Mouse (Mus musculus) Patski (cell line): ENCODE data around the gene Tspan8. TPM values are rescaled to one million over a fixed set of nuclear protein-coding genes. Genes with fewer than 3 reads are reported as not detected.

Experiments
- ATAC-seq: fragments of 100-300 bp; one replicate; pipeline ENCODE4 v1.8.0; 2021
- CTCF ChIA-PET: fragments of 350-600 bp; sonication (Branson Sonifier 250); formaldehyde crosslinking; loops from one replicate; lab custom pipeline; 2022; ENCODE audit warnings: inconsistent platforms; lab: Charles Lee
- POLR2A ChIA-PET: fragments of 350-600 bp; sonication (Branson Sonifier 250); formaldehyde crosslinking; loops from one replicate; lab custom pipeline; 2022; ENCODE audit warnings: antibody characterized with exemption, inconsistent platforms; lab: Charles Lee
- DNase-seq: peaks from one replicate; pipeline ENCODE4 v3.0.0-alpha.2; 2011; ENCODE audit warnings: low read depth, low spot score
- H3K27me3 ChIP-seq: fragments of 371-371 bp; one replicate; pipeline ENCODE4 v1.5.1; 2021
- CTCF ChIP-seq: fragments of 100-300 bp; IDR thresholded peaks from one replicate; pipeline ENCODE4 v1.5.1; 2021
- in situ Hi-C: fragments of 300-500 bp; cut with MboI; formaldehyde crosslinking; loops from 3 replicates; pipeline ENCODE4 v1.11.1; 2018; ENCODE audit warnings: low pct_unique_long_range_greater_than_20kb, mixed read lengths
- polyA plus RNA-seq: library from polyadenylated mRNA; unstranded; gene quantifications from one replicate; pipeline ENCODE4 v1.2.3, GENCODE M21; 2021

The Tspan8 gene
- polyA plus RNA-seq, 1 experiment from 2014 or later = 0.67 TPM

DNA sequence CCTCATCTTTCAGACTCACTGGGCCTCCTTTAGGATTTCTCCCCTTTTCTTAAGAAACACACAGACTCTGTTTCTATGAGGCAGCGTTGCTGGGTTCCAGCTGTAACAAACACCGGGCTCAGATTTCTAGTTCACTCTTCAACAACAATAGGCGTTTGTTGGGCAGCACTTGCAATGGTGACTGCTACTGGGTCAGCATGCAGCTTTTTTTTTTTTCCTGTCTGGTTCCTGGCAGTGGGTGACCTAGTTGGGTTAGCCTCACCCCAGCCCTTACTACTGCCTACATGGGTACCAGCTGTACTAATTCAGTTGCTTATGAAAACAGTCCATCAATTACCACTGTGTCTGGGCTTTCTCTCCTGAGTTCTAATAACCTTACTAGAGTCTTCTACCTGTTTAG, 14.1 kb downstream of the Tspan8 start:
- in situ Hi-C loops = no loop called here
- POLR2A ChIA-PET = interaction anchor here (0.6 kb wide), 1 partner anchor 69 kb away, joined by 3 read pairs; no protein-coding TSS in a partner anchor

DNA sequence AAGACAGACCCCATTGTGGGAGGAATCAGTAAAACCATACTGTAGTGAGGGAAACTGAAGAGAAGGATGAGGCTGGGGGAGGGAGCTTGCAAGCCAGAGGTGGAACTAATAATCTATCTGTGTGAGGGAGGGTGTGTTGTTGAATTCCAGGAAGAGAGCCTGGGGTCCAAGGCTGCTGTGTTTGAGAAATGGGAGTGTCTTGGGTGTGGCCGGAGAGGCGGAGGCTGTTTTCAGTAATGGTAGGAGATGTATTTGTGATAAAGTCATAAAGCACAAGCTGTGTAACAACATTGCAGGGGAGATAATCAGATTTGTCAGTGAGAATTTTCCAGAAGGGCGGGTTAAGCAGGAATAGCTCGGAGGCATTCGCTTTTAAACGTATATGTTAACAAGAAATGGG, 17.4 kb downstream of the Tspan8 start:
- POLR2A ChIA-PET = no interaction called here

More for the DNA sequence above, 14.1 kb downstream of the Tspan8 start:
- CTCF ChIA-PET = no interaction called here
- ATAC-seq (no peak), DNase-seq (no peak)
- no peaks in the 10 kb centered on the region for H3K27me3 ChIP-seq
- TF ChIP-seq CTCF = no peak

DNA sequence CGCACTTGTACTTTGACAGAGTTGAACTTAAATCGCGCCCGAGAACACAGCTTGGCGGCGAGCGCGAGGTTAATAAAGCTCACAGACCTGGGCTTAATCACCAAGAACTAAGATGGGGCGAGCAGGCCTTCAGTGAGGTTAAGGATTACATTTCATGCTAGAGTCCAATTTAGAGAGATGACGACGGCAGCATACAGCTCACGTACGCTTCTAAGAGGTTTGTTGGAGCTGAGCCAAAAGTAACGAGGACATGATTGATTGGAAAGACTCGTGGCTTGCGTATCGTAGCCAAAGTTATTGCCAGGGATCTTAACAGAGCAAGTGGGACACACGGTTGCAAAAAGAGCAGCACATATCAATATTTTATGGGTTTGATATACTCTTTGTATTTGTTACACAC, 30.3 kb downstream of the Tspan8 start:
- ChIA-PET CTCF (no interaction called here), POLR2A (no interaction called here)
- DNase-seq (no peak), ATAC-seq (no peak)
- no peak for TF ChIP-seq CTCF
- H3K27me3 ChIP-seq = no peaks in the 10 kb centered on the region
- in situ Hi-C loops = no loop called here

More for the DNA sequence above, 17.4 kb downstream of the Tspan8 start:
- ATAC-seq (no peak), DNase-seq (no peak)
- no peaks in the 10 kb centered on the region for H3K27me3 ChIP-seq
- in situ Hi-C loops = no loop called here
- CTCF ChIA-PET = interaction anchor here (1.7 kb wide), 1 partner anchor 8 kb away, joined by 3 read pairs; no protein-coding TSS in a partner anchor
- no peak for TF ChIP-seq CTCF

DNA sequence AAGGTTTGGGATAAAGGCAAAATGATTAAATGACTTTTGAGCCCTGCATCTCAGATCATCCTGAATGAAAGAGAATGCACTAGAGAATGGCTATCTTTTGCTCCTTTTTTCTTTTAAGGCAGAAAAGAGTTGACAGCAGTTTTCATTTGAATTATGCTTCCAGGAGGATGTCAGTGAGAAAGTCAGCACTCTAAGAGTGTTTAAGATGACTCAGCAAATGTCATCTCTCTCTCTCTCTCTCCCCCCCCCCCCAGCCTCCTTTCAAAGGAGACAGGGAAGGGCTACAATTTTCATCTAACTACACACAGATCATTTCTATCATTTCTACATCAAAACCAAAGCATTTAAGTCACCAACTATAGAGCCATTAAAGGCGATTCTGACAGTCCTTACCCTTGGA, 31.9 kb downstream of the Tspan8 start:
- no peak for TF ChIP-seq CTCF
- POLR2A ChIA-PET = no interaction called here
- ATAC-seq (no peak), DNase-seq (no peak)
- in situ Hi-C loops = no loop called here
- no peaks in the 10 kb centered on the region for H3K27me3 ChIP-seq
- CTCF ChIA-PET = no interaction called here

DNA sequence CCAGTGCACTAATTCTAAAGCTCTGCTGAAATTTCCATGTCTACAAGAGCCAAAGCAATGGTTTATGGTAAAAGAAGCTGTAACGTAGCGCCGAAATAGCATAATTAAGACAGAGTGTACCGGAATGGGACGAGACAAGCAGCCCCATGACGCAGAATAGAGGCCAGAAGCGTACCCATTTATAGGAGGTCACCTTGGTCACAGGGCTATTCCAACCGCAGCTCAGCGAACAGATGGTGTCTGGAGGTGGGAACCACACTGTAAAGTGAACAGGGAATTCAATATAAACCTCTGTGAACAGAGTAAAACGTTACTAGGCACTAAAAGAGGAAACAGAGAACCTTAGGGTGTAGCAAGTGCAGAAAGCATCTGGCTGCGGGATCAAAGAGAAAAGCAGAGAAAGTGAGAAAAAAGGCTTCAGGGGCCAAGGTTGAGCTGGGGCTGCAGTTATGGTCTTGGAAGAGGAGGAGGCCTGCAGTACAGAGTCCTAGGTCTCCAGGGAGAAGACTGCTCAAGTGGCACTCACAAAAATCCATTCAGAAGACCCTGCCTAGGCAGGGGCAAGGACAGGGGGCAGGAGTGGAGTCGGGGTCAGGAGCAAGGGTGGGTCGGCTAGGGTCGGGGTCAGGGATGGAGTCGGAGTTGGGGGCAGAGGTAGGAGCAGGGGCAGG, 43.7 kb downstream of the Tspan8 start:
- ATAC-seq (no peak), DNase-seq (no peak)
- ChIA-PET POLR2A (no interaction called here), CTCF (no interaction called here)
- no peak for TF ChIP-seq CTCF
- in situ Hi-C loops = no loop called here
- H3K27me3 ChIP-seq = no peaks in the 10 kb centered on the region

DNA sequence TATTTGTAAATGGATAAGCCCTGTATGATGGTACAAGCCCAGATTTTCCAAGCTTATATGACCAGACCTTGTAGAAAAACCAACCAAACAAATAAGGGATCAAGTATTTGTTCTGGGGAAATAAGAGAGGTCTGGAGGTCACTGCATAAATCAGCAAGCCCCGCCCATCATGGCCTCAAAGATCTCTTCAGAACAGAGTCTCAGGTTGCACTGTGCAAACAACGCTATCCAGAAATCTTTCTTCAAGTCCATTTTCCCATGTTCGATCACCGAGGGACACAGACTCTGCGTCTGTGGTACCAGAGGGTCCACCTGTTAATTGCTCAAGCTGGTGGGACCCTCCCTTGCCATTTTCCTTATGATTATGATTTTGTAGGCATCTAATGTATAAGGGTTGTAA, 45.3 kb downstream of the Tspan8 start:
- ChIA-PET POLR2A (no interaction called here), CTCF (no interaction called here)
- DNase-seq (no peak), ATAC-seq (no peak)
- TF ChIP-seq CTCF = no peak
- H3K27me3 ChIP-seq = no peaks in the 10 kb centered on the region
- in situ Hi-C loops = no loop called here

DNA sequence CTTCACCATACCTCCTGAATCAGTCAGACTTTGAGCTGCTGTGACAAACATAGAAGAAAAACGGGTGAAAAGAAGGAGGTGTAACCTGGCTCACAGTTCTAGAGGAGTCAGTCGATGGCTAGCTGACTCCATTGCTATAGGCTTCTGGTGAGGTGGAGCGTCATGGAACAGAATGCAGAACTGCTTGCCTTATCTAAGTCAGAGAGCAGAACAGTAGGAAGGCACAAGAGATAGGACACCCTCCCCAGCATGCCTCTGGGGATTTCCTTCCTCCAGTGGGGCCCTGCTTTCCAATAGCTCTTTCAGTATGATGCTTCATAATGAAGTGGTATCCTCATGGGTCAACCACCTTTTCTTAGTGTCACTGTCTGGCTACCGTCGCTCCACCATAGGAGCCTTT, 66.1 kb downstream of the Tspan8 start:
- POLR2A ChIA-PET = no interaction called here
- TF ChIP-seq CTCF = no peak
- CTCF ChIA-PET = no interaction called here
- H3K27me3 ChIP-seq = peaks cover 7% of the 10 kb centered on the region
- ATAC-seq = no peak
- in situ Hi-C loops = no loop called here
- DNase-seq = no peak

DNA sequence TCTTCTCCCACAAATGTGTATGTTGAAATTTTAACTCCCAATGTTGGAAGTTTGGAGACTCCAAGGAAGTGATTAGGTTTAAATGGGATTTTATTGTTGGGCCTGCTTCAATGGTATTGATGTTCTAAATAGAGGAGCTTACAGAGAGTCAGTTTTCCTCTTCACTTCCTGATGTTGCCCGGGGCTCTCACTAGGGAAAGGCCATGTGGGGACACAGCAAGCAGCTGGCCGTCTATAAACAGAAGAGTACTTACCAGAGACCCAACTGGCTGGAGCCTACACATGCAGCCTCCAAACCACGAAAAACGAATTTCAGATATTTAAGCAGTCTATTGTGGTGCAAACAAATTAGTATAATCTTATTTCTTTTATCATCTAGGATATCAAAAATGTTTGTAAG, 75.3 kb downstream of the Tspan8 start:
- no peak for TF ChIP-seq CTCF
- in situ Hi-C loops = no loop called here
- H3K27me3 ChIP-seq = peaks cover 3% of the 10 kb centered on the region
- ChIA-PET CTCF (no interaction called here), POLR2A (no interaction called here)
- DNase-seq (no peak), ATAC-seq (no peak)

DNA sequence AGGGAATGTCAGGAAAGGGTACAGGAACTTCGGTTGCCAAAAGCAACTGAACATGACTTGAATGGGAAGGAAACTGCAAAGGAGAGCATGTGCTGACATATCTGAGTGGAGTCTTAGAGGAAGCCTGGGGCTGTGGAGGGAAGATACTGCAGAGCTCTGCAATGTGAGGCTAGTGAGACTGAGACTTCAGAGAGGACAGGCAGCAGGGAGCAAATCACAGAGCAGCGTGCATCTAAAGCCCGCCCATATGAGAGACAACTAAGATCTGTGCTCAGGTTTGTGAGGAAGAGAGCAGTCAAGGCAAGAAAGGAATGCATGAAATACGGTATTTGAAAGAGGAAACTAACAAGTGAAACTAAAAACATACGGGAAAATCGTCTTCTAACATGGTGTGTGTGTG, 76.3 kb downstream of the Tspan8 start:
- no peak for TF ChIP-seq CTCF
- ChIA-PET POLR2A (no interaction called here), CTCF (no interaction called here)
- no peak for DNase-seq
- in situ Hi-C loops = no loop called here
- no peak for ATAC-seq
- peaks cover 3% of the 10 kb centered on the region for H3K27me3 ChIP-seq

DNA sequence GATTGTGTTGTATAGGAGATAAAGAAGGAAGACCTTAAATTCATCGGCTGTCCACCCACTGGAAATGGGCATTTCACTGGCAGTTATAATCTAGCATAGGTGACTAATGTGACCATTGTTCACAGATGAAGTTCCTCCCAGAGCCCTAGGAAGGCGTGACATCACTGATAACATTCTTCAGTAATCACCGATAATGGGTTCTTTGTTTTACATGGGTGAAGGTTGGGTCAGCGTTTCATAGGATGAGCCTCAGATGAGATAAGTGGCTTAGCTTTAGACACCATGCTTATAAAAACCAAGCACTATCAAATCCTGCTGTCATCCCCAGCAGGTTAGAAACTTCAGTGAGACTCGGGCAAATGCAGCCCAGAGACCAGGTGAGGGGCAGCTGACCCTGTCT, 77.4 kb downstream of the Tspan8 start:
- ChIA-PET CTCF (no interaction called here), POLR2A (no interaction called here)
- no peaks in the 10 kb centered on the region for H3K27me3 ChIP-seq
- ATAC-seq (no peak), DNase-seq (no peak)
- TF ChIP-seq CTCF = no peak
- in situ Hi-C loops = no loop called here

DNA sequence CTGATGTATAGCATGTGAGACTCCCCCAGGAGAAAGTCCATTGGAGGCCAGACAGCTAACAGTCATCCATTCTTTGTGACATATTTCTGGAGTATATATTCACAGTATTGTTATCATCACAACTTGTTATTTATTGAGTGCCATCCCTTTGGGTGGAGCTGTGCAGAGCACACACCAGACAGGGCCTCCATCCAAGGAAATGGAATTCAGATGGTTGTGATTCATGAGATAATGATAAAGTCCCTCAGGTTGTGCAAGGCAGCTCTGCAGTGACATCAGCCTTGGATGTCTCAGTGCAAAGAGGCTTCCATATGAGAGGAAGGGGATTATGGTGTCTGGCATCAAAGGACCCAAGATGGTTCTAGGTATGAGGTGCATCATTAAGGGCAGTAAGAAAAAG, 80.1 kb downstream of the Tspan8 start:
- DNase-seq = no peak
- no peak for ATAC-seq
- H3K27me3 ChIP-seq = no peaks in the 10 kb centered on the region
- ChIA-PET CTCF (interaction anchor here (0.7 kb wide), 2 partner anchors 14 to 55 kb away, joined by 3 read pairs; no protein-coding TSS in a partner anchor), POLR2A (no interaction called here)
- in situ Hi-C loops = no loop called here
- no peak for TF ChIP-seq CTCF

DNA sequence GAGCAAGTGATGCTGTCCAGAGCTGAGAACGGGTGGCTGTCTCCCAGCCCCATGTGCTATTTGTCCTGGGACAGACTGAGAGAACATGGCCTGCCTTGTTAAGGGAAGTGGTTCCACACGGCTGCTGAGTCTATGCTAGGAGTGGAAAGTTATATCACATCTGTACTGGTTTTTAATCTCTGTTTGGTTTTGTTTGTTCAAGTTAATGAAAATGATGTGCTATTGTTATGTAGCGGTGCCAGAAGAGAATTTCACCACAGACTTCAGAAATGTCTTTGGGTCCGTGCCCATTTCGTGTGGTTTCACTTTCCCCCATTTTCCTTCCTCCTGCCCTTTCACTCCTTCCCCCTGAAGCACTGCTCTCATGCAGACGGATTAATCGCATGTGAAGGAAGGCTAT, 80.6 kb downstream of the Tspan8 start:
- H3K27me3 ChIP-seq = no peaks in the 10 kb centered on the region
- ATAC-seq (no peak), DNase-seq (no peak)
- CTCF ChIA-PET = interaction anchor here (0.7 kb wide), 1 partner anchor 55 kb away, joined by 3 read pairs; no protein-coding TSS in a partner anchor
- POLR2A ChIA-PET = no interaction called here
- no peak for TF ChIP-seq CTCF
- in situ Hi-C loops = no loop called here

Other genes with a start within 250 kb of the Tspan8 start
- gene A930009A15Rik, start 246.8 kb upstream of the Tspan8 start, polyA plus RNA-seq = not detected
- not detected for gene Lgr5, start 229.1 kb upstream of the Tspan8 start, polyA plus RNA-seq
- 0.32 TPM for gene Ptprr, start 201.4 kb downstream of the Tspan8 start, polyA plus RNA-seq